Mouse (Mus musculus): ENCODE measurements around the gene Poc1b.

DNA sequence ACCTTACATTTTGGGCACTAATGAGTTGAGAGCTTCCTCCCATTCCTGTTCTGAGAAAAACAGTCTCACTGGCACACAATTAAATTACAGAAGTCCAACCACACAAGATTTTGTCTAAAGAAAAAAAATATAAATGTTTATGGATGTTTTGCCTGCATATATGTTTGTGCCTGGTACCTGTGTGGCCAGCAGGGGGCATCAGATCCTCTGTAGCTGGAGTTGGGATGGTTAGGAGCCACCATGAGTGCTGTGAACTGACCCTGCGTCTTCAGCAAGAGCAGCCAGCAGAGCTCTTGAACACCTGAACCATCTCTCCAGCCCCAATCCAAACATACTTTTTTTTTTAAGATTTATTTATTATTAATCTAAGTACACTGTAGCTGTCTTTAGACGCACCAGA is 71.3 kb downstream of the Poc1b start:
- no peak for TF ChIP-seq POLR2A (IDR thresholded peaks at IDR 0.05; ENCODE audit: borderline replicate concordance, extremely low read depth, low read depth, low read length)
- TF ChIP-seq CTCF (IDR thresholded peaks at IDR 0.05; ENCODE audit: insufficient read depth, low read length), result no peak

Measured in lung, adult 2 months (tissue).